Mouse (Mus musculus): Measurements from ENCODE around the gene Gclm.
"Not testable (repeated sequence)": the region's sequence is repeated elsewhere in the genome, so short reads cannot be mapped to it uniquely, and the experiment has no call there.

Gene Gclm

GRCm38 (mm10) chr3:122245215-122245877 lies at the start of gene Gclm:
Gene Gclm, plus strand, starts transcription at chr3:122245557.
- DNase-seq (ENCODE audit: extremely low spot score) = peak; percentile 89

GRCm38 (mm10) chr3:122196621-122197298 lies 48.6 kb upstream of the Gclm start:
- DNase-seq (ENCODE audit: extremely low spot score) = no peak

- DNase-seq (ENCODE audit: extremely low spot score) = no peak
Measured at GRCm38 (mm10) chr3:122198532-122198931, 46.8 kb upstream of the Gclm start.

- no peak for DNase-seq (ENCODE audit: extremely low spot score)
Measured at GRCm38 (mm10) chr3:122198966-122199381, 46.4 kb upstream of the Gclm start.

- no peak for DNase-seq (ENCODE audit: extremely low spot score)
Measured at GRCm38 (mm10) chr3:122199600-122199999, 45.8 kb upstream of the Gclm start.

- DNase-seq (ENCODE audit: extremely low spot score) = no peak
Measured at GRCm38 (mm10) chr3:122200017-122200416, 45.3 kb upstream of the Gclm start.

GRCm38 (mm10) chr3:122200447-122200846 lies 44.9 kb upstream of the Gclm start:
- no peak for DNase-seq (ENCODE audit: extremely low spot score)

- DNase-seq (ENCODE audit: extremely low spot score) = no peak
Measured at GRCm38 (mm10) chr3:122202307-122202732, 43.0 kb upstream of the Gclm start.

- DNase-seq (ENCODE audit: extremely low spot score) = no peak
Measured at GRCm38 (mm10) chr3:122203675-122204329, 41.6 kb upstream of the Gclm start.

- no peak for DNase-seq (ENCODE audit: extremely low spot score)
Measured at GRCm38 (mm10) chr3:122205753-122206152, 39.6 kb upstream of the Gclm start.

- no peak for DNase-seq (ENCODE audit: extremely low spot score)
Measured at GRCm38 (mm10) chr3:122206279-122207070, 38.9 kb upstream of the Gclm start.

- DNase-seq (ENCODE audit: extremely low spot score) = no peak
Measured at GRCm38 (mm10) chr3:122207766-122208165, 37.6 kb upstream of the Gclm start.

GRCm38 (mm10) chr3:122208296-122209225 lies 36.8 kb upstream of the Gclm start:
- DNase-seq (ENCODE audit: extremely low spot score) = no peak

GRCm38 (mm10) chr3:122209511-122209910 lies 35.8 kb upstream of the Gclm start:
- no peak for DNase-seq (ENCODE audit: extremely low spot score)

GRCm38 (mm10) chr3:122210434-122210833 lies 34.9 kb upstream of the Gclm start:
- DNase-seq (ENCODE audit: extremely low spot score) = no peak

- no peak for DNase-seq (ENCODE audit: extremely low spot score)
Measured at GRCm38 (mm10) chr3:122210846-122211245, 34.5 kb upstream of the Gclm start.

GRCm38 (mm10) chr3:122211446-122212125 lies 33.8 kb upstream of the Gclm start:
- no peak for DNase-seq (ENCODE audit: extremely low spot score)

- DNase-seq (ENCODE audit: extremely low spot score) = no peak
Measured at GRCm38 (mm10) chr3:122221240-122222036, 23.9 kb upstream of the Gclm start.

- not testable (repeated sequence) for DNase-seq (ENCODE audit: extremely low spot score)
Measured at GRCm38 (mm10) chr3:122226972-122227371, 18.4 kb upstream of the Gclm start.
